Mouse (Mus musculus): ENCODE measurements at regions not wholly inside any gene's neighbourhood (a gene's known extent, or its start where the extent isn't known, plus 50 kb on each side); places are given as distances from the start of the nearest gene placed in this dataset.

- DNase-seq, result no peak
These were observed 343.3 kb upstream of the Smarca2 start for GRCm38 (mm10) chr19:26261530-26261929.

GRCm38 (mm10) chr19:26296360-26296759 is 308.5 kb upstream of the Smarca2 start:
- no peak for DNase-seq

- DNase-seq, result no peak
These were observed 296.2 kb upstream of the Smarca2 start for GRCm38 (mm10) chr19:26308477-26309135.

GRCm38 (mm10) chr19:26318977-26319376 is 285.9 kb upstream of the Smarca2 start:
- peak; percentile 26 for DNase-seq

GRCm38 (mm10) chr19:26323682-26324081 is 281.2 kb upstream of the Smarca2 start:
- DNase-seq, result no peak

- no peak for DNase-seq
These were observed 265.7 kb upstream of the Smarca2 start for GRCm38 (mm10) chr19:26339120-26339519.

- no peak for DNase-seq
These were observed 264.7 kb upstream of the Smarca2 start for GRCm38 (mm10) chr19:26340155-26340554.

- DNase-seq, result no peak
These were observed 249.8 kb upstream of the Smarca2 start for GRCm38 (mm10) chr19:26355054-26355453.

- DNase-seq, result no peak
These were observed 220.9 kb upstream of the Smarca2 start for GRCm38 (mm10) chr19:26383961-26384381.

- DNase-seq, result no peak
These were observed 218.8 kb upstream of the Smarca2 start for GRCm38 (mm10) chr19:26386075-26386474.

- DNase-seq, result no peak
These were observed 192.2 kb upstream of the Smarca2 start for GRCm38 (mm10) chr19:26412684-26413083.

GRCm38 (mm10) chr19:26414476-26415024 is 190.3 kb upstream of the Smarca2 start:
- DNase-seq, result no peak

GRCm38 (mm10) chr19:26419781-26420180 is 185.1 kb upstream of the Smarca2 start:
- DNase-seq, result no peak

- DNase-seq, result no peak
These were observed 165.7 kb upstream of the Smarca2 start for GRCm38 (mm10) chr19:26439163-26439562.

GRCm38 (mm10) chr19:26445309-26445708 is 159.5 kb upstream of the Smarca2 start:
- DNase-seq, result no peak

- DNase-seq, result peak; percentile 16
These were observed 157.3 kb upstream of the Smarca2 start for GRCm38 (mm10) chr19:26447427-26448023.

GRCm38 (mm10) chr19:26461712-26462111 is 143.1 kb upstream of the Smarca2 start:
- no peak for DNase-seq

- DNase-seq, result no peak
These were observed 139.6 kb upstream of the Smarca2 start for GRCm38 (mm10) chr19:26465228-26465627.

GRCm38 (mm10) chr19:26466244-26466643 is 138.6 kb upstream of the Smarca2 start:
- no peak for DNase-seq

- no peak for DNase-seq
These were observed 137.6 kb upstream of the Smarca2 start for GRCm38 (mm10) chr19:26467179-26467651.

GRCm38 (mm10) chr19:26472659-26473058 is 132.2 kb upstream of the Smarca2 start:
- DNase-seq, result no peak

- DNase-seq, result no peak
These were observed 131.6 kb upstream of the Smarca2 start for GRCm38 (mm10) chr19:26473211-26473610.

GRCm38 (mm10) chr19:26475197-26475596 is 129.7 kb upstream of the Smarca2 start:
- DNase-seq, result no peak

- DNase-seq, result no peak
These were observed 129.1 kb upstream of the Smarca2 start for GRCm38 (mm10) chr19:26475754-26476153.

All from cerebellum, adult 9-11 months (tissue).